Mouse (Mus musculus) hindbrain, postnatal 0 days (tissue): ENCODE results near the gene Fam19a1. TPM values are rescaled to one million over a fixed set of nuclear protein-coding genes. Genes with fewer than 3 reads are reported as not detected.

ENCODE experiments used
- ATAC-seq: fragments of 200-750 bp; cut with Nextera tagmentation; 2 replicates; pipeline ENCODE4 v1.8.0; 2017; ENCODE audit warnings: mild to moderate bottlenecking, moderate TSS enrichment, moderate library complexity
- DNase-seq: peaks from one replicate; pipeline ENCODE4 v3.0.0-alpha.2; 2015; ENCODE audit warnings: low spot score
- H3K27ac ChIP-seq: fragments of 300-500 bp; sonication (generic); 2 replicates; pipeline ENCODE4 v1.5.1; 2014; ENCODE audit warnings: mild to moderate bottlenecking
- H3K27me3 ChIP-seq: fragments of 300-500 bp; sonication (generic); 2 replicates; pipeline ENCODE4 v1.6.1; 2014; ENCODE audit warnings: low read length, mixed read lengths; ENCODE audit not compliant: insufficient read depth
- H3K36me3 ChIP-seq: fragments of 300-500 bp; sonication (generic); 2 replicates; pipeline ENCODE4 v1.6.1; 2014; ENCODE audit warnings: low read length, mixed read lengths; ENCODE audit not compliant: insufficient read depth
- H3K4me1 ChIP-seq: fragments of 300-500 bp; sonication (generic); 2 replicates; pipeline ENCODE4 v1.6.1; 2014; ENCODE audit warnings: antibody characterized with exemption, low read length, mixed read lengths; ENCODE audit not compliant: insufficient read depth
- H3K4me2 ChIP-seq: fragments of 300-500 bp; sonication (generic); 2 replicates; pipeline ENCODE4 v1.6.1; 2014; ENCODE audit warnings: low read depth, mild to moderate bottlenecking, low read length, moderate library complexity, mixed read lengths
- H3K4me3 ChIP-seq: fragments of 300-500 bp; sonication (generic); 2 replicates; pipeline ENCODE4 v1.5.1; 2014; ENCODE audit warnings: low read length
- H3K9ac ChIP-seq: fragments of 300-500 bp; sonication (generic); replicated peaks from 2 replicates; pipeline ENCODE4 v1.6.1; 2014; ENCODE audit warnings: mild to moderate bottlenecking, low read length, moderate library complexity, mixed read lengths
- H3K9me3 ChIP-seq: fragments of 300-500 bp; sonication (generic); 2 replicates; pipeline ENCODE4 v1.6.1; 2016; ENCODE audit warnings: low read length, mixed read lengths
- CTCF ChIP-seq: IDR thresholded peaks from 2 replicates; pipeline ENCODE4 v1.5.1; 2016; ENCODE audit warnings: antibody characterized with exemption, control low read depth, low read depth
- WGBS: fragments of 180-500 bp; shearing (Covaris S2); extraction: QIAGEN DNeasy Blood & Tissue Kit; methylation state at CpG from one replicate; pipeline ENCODE4 v1.1.7; 2014; 5-methylcytosine and 5-hydroxymethylcytosine counted together
- polyA plus RNA-seq: library from polyadenylated mRNA; unstranded; fragments of >200 nt; fragmentation: Nextera tagmentation; extraction: Ambion mirVana; gene quantifications from 2 replicates; pipeline ENCODE4 v1.2.1, GENCODE M21; 2015
- total RNA-seq: library from RNA; depleted of rRNA; stranded (reverse); fragments of >200 nt; gene quantifications from 2 replicates; pipeline ENCODE4 v1.2.3, GENCODE M21; 2014; rRNA removed

Fam19a1 gene
- total RNA-seq (10.1 and 10.8 TPM in 2 replicates), polyA plus RNA-seq (13.2 and 13.3 TPM in 2 replicates)

- peak within 1 kb of the TSS; percentile 35; the same call in 1 of the 2 replicates for H3K9ac ChIP-seq
- peak within 1 kb of the TSS; percentile 99 for H3K4me2 ChIP-seq
- DNase-seq: peak; percentile 7
- H3K9me3 ChIP-seq: no peaks in the 10 kb centered on the region
- WGBS: 29% methylated on average over 6 of the region's 6 CpGs
- H3K4me3 ChIP-seq: peak within 1 kb of the TSS; percentile 61
- H3K4me1 ChIP-seq: no peaks in the 10 kb centered on the region
- H3K27ac ChIP-seq: no peak within 1 kb of the TSS
- no peaks in the 10 kb centered on the region for H3K36me3 ChIP-seq
- 0 out of 2 replicates have a peak, but pooled peaks cover 3% of the 10 kb centered on the region for H3K27me3 ChIP-seq
- TF ChIP-seq CTCF: no peak
- ATAC-seq: no peak
Observed at GRCm38 (mm10) chr6:96112854-96113253, at the start of gene Fam19a1. Fam19a1 (plus strand) TSS chr6:96113154.

- Histone ChIP-seq H3K4me1 (no peaks in the 10 kb centered on the region), H3K27me3 (no peaks in the 10 kb centered on the region), H3K9me3 (no peaks in the 10 kb centered on the region), H3K9ac (no peak overlapping the region), H3K4me2 (no peak overlapping the region), H3K4me3 (no peak overlapping the region), H3K27ac (no peak overlapping the region), H3K36me3 (no peaks in the 10 kb centered on the region)
- WGBS: 93% methylated on average over 4 of the region's 4 CpGs
- TF ChIP-seq CTCF: no peak
- no peak for DNase-seq
- no peak for ATAC-seq
Observed at GRCm38 (mm10) chr6:96071080-96071479, 41.9 kb upstream of the Fam19a1 start.

GRCm38 (mm10) chr6:96071567-96071966, 41.4 kb upstream of the Fam19a1 start:
- Histone ChIP-seq H3K27me3 (no peaks in the 10 kb centered on the region), H3K4me3 (no peak overlapping the region), H3K4me1 (no peaks in the 10 kb centered on the region), H3K36me3 (no peaks in the 10 kb centered on the region), H3K9ac (no peak overlapping the region), H3K9me3 (no peaks in the 10 kb centered on the region), H3K4me2 (no peak overlapping the region), H3K27ac (no peak overlapping the region)
- no peak for TF ChIP-seq CTCF
- no peak for DNase-seq
- no peak for ATAC-seq

GRCm38 (mm10) chr6:96089961-96090360, 23.0 kb upstream of the Fam19a1 start:
- H3K9me3 ChIP-seq: no peaks in the 10 kb centered on the region
- H3K9ac ChIP-seq: no peak overlapping the region
- DNase-seq (no peak), ATAC-seq (no peak)
- no peak overlapping the region for H3K27ac ChIP-seq
- no peak for TF ChIP-seq CTCF
- H3K36me3 ChIP-seq: no peaks in the 10 kb centered on the region
- H3K4me1 ChIP-seq: no peaks in the 10 kb centered on the region
- 89% methylated on average over 6 of the region's 6 CpGs for WGBS
- no peak overlapping the region for H3K4me2 ChIP-seq
- no peak overlapping the region for H3K4me3 ChIP-seq
- H3K27me3 ChIP-seq: no peaks in the 10 kb centered on the region

GRCm38 (mm10) chr6:96093716-96094115, 19.2 kb upstream of the Fam19a1 start:
- Histone ChIP-seq H3K36me3 (no peaks in the 10 kb centered on the region), H3K27ac (no peak overlapping the region), H3K9ac (no peak overlapping the region), H3K4me1 (no peaks in the 10 kb centered on the region), H3K27me3 (no peaks in the 10 kb centered on the region), H3K4me3 (no peak overlapping the region), H3K4me2 (no peak overlapping the region), H3K9me3 (no peaks in the 10 kb centered on the region)
- ATAC-seq (no peak), DNase-seq (no peak)
- 86% methylated on average over 1 of the region's 1 CpGs for WGBS
- no peak for TF ChIP-seq CTCF

- 80% methylated on average over 6 of the region's 6 CpGs for WGBS
- no peak for DNase-seq
- no peaks in the 10 kb centered on the region for H3K36me3 ChIP-seq
- no peak overlapping the region for H3K4me3 ChIP-seq
- H3K27ac ChIP-seq: no peak overlapping the region
- TF ChIP-seq CTCF: no peak
- ATAC-seq: no peak
- no peak overlapping the region for H3K9ac ChIP-seq
- H3K9me3 ChIP-seq: 0 out of 2 replicates have a peak, but pooled peaks cover 4% of the 10 kb centered on the region
- no peaks in the 10 kb centered on the region for H3K4me1 ChIP-seq
- H3K27me3 ChIP-seq: no peaks in the 10 kb centered on the region
- H3K4me2 ChIP-seq: no peak overlapping the region
Observed at GRCm38 (mm10) chr6:96098225-96098624, 14.7 kb upstream of the Fam19a1 start.

- 69% methylated on average over 1 of the region's 1 CpGs for WGBS
- 0 out of 2 replicates have a peak, but pooled peaks cover 3% of the 10 kb centered on the region for H3K27me3 ChIP-seq
- H3K4me1 ChIP-seq: no peaks in the 10 kb centered on the region
- no peak overlapping the region for H3K4me2 ChIP-seq
- no peaks in the 10 kb centered on the region for H3K36me3 ChIP-seq
- DNase-seq (no peak), ATAC-seq (no peak)
- H3K9ac ChIP-seq: no peak overlapping the region
- H3K27ac ChIP-seq: no peak overlapping the region
- H3K4me3 ChIP-seq: no peak overlapping the region
- no peak for TF ChIP-seq CTCF
- no peaks in the 10 kb centered on the region for H3K9me3 ChIP-seq
Observed at GRCm38 (mm10) chr6:96111656-96112055, 1.3 kb upstream of the Fam19a1 start.
